Mouse (Mus musculus): Measurements from ENCODE around the gene Cuedc2. TPM values are rescaled to one million over a fixed set of nuclear protein-coding genes. Genes with fewer than 3 reads are reported as not detected.

The Cuedc2 gene
- polyA plus RNA-seq, 1 experiment from 2014 or later = 351 TPM

GRCm38 (mm10) chr19:46317546-46317885 is 21.0 kb downstream of the Cuedc2 start:
- Histone ChIP-seq H3K9me3 (no peaks in the 10 kb centered on the region), H3K4me3 (peak overlapping the region; percentile 48), H3K27ac (replicated peaks) (0 out of 2 replicates have a peak overlapping the region, but pooled peaks have one; percentile 28), H3K27me3 (peaks cover 67% of the 10 kb centered on the region), H3K4me2 (replicated peaks) (peak overlapping the region; percentile 59), H3K4me1 (peaks cover 60% of the 10 kb centered on the region), H3K9ac (replicated peaks) (peak overlapping the region; percentile 60), H3K36me3 (peaks cover 9% of the 10 kb centered on the region)
- under 1% methylated on average over 48 of the region's 48 CpGs for WGBS
- ATAC-seq (replicated peaks) = no peak

GRCm38 (mm10) chr19:46316846-46317545 is 21.5 kb downstream of the Cuedc2 start:
- Histone ChIP-seq H3K4me2 (replicated peaks) (peak overlapping the region; percentile 59), H3K9ac (replicated peaks) (peak overlapping the region; percentile 60), H3K36me3 (peaks cover 11% of the 10 kb centered on the region), H3K9me3 (no peaks in the 10 kb centered on the region), H3K27me3 (peaks cover 67% of the 10 kb centered on the region), H3K4me3 (peak overlapping the region; percentile 48), H3K4me1 (peaks cover 55% of the 10 kb centered on the region), H3K27ac (replicated peaks) (0 out of 2 replicates have a peak overlapping the region, but pooled peaks have one; percentile 28)
- no peak for ATAC-seq (replicated peaks)
- 23% methylated on average over 15 of the region's 15 CpGs for WGBS

- H3K4me3 ChIP-seq = no peak overlapping the region
- H3K9ac ChIP-seq (replicated peaks) = no peak overlapping the region
- H3K4me2 ChIP-seq (replicated peaks) = peak overlapping the region; percentile 59; the same call in 1 of the 2 replicates
- H3K27me3 ChIP-seq = peaks cover 67% of the 10 kb centered on the region
- peaks cover 13% of the 10 kb centered on the region for H3K36me3 ChIP-seq
- WGBS = 47% methylated on average over 12 of the region's 12 CpGs
- no peak for ATAC-seq (replicated peaks)
- no peaks in the 10 kb centered on the region for H3K9me3 ChIP-seq
- peaks cover 45% of the 10 kb centered on the region for H3K4me1 ChIP-seq
- H3K27ac ChIP-seq (replicated peaks) = no peak overlapping the region
These were observed 22.5 kb downstream of the Cuedc2 start for GRCm38 (mm10) chr19:46315752-46316610.

GRCm38 (mm10) chr19:46314872-46315742 is 23.4 kb downstream of the Cuedc2 start:
- 39% methylated on average over 14 of the region's 14 CpGs for WGBS
- ATAC-seq (replicated peaks) = no peak
- no peak overlapping the region for H3K4me2 ChIP-seq (replicated peaks)

GRCm38 (mm10) chr19:46314151-46314601 is 24.3 kb downstream of the Cuedc2 start:
- 11% methylated on average over 18 of the region's 18 CpGs for WGBS
- peaks cover 13% of the 10 kb centered on the region for H3K36me3 ChIP-seq
- H3K9ac ChIP-seq (replicated peaks) = no peak overlapping the region
- no peak for ATAC-seq (replicated peaks)
- H3K4me3 ChIP-seq = no peak overlapping the region
- peaks cover 52% of the 10 kb centered on the region for H3K27me3 ChIP-seq
- H3K9me3 ChIP-seq = no peaks in the 10 kb centered on the region
- no peak overlapping the region for H3K27ac ChIP-seq (replicated peaks)
- peaks cover 34% of the 10 kb centered on the region for H3K4me1 ChIP-seq
- no peak overlapping the region for H3K4me2 ChIP-seq (replicated peaks)

More at GRCm38 (mm10) chr19:46314872-46315742, 23.4 kb downstream of the Cuedc2 start:
- H3K27ac ChIP-seq (replicated peaks) = no peak overlapping the region
- no peak overlapping the region for H3K4me3 ChIP-seq
- H3K9ac ChIP-seq (replicated peaks) = no peak overlapping the region
- peaks cover 13% of the 10 kb centered on the region for H3K36me3 ChIP-seq
- H3K27me3 ChIP-seq = peaks cover 60% of the 10 kb centered on the region
- H3K4me1 ChIP-seq = peaks cover 39% of the 10 kb centered on the region
- H3K9me3 ChIP-seq = no peaks in the 10 kb centered on the region

GRCm38 (mm10) chr19:46313591-46313990 is 24.9 kb downstream of the Cuedc2 start:
- H3K36me3 ChIP-seq = peaks cover 13% of the 10 kb centered on the region
- peaks cover 49% of the 10 kb centered on the region for H3K27me3 ChIP-seq
- no peak overlapping the region for H3K27ac ChIP-seq (replicated peaks)
- H3K4me2 ChIP-seq (replicated peaks) = no peak overlapping the region
- WGBS = 75% methylated on average over 6 of the region's 6 CpGs
- peaks cover 34% of the 10 kb centered on the region for H3K4me1 ChIP-seq
- no peak overlapping the region for H3K9ac ChIP-seq (replicated peaks)
- no peak overlapping the region for H3K4me3 ChIP-seq
- H3K9me3 ChIP-seq = no peaks in the 10 kb centered on the region
- no peak for ATAC-seq (replicated peaks)

GRCm38 (mm10) chr19:46313116-46313515 is 25.4 kb downstream of the Cuedc2 start:
- Histone ChIP-seq H3K4me1 (peaks cover 31% of the 10 kb centered on the region), H3K9ac (replicated peaks) (no peak overlapping the region), H3K27me3 (peaks cover 52% of the 10 kb centered on the region), H3K9me3 (no peaks in the 10 kb centered on the region), H3K4me2 (replicated peaks) (no peak overlapping the region), H3K36me3 (peaks cover 13% of the 10 kb centered on the region), H3K27ac (replicated peaks) (no peak overlapping the region), H3K4me3 (no peak overlapping the region)
- WGBS = 87% methylated on average over 9 of the region's 9 CpGs
- no peak for ATAC-seq (replicated peaks)

GRCm38 (mm10) chr19:46312566-46312965 is 25.9 kb downstream of the Cuedc2 start:
- Histone ChIP-seq H3K4me1 (peaks cover 27% of the 10 kb centered on the region), H3K36me3 (peaks cover 13% of the 10 kb centered on the region), H3K9ac (replicated peaks) (no peak overlapping the region), H3K4me3 (no peak overlapping the region), H3K9me3 (no peaks in the 10 kb centered on the region), H3K4me2 (replicated peaks) (no peak overlapping the region), H3K27me3 (peaks cover 51% of the 10 kb centered on the region), H3K27ac (replicated peaks) (no peak overlapping the region)
- WGBS = 91% methylated on average over 21 of the region's 21 CpGs
- no peak for ATAC-seq (replicated peaks)

GRCm38 (mm10) chr19:46311341-46311740 is 27.2 kb downstream of the Cuedc2 start:
- Histone ChIP-seq H3K9me3 (no peaks in the 10 kb centered on the region), H3K4me3 (no peak overlapping the region), H3K4me1 (peaks cover 15% of the 10 kb centered on the region), H3K27ac (replicated peaks) (no peak overlapping the region), H3K27me3 (peaks cover 39% of the 10 kb centered on the region), H3K4me2 (replicated peaks) (no peak overlapping the region), H3K9ac (replicated peaks) (no peak overlapping the region), H3K36me3 (peaks cover 13% of the 10 kb centered on the region)
- no peak for ATAC-seq (replicated peaks)
- WGBS = 86% methylated on average over 9 of the region's 9 CpGs

GRCm38 (mm10) chr19:46310312-46310865 is 28.1 kb downstream of the Cuedc2 start:
- no peak overlapping the region for H3K4me2 ChIP-seq (replicated peaks)

GRCm38 (mm10) chr19:46309651-46310305 is 28.7 kb downstream of the Cuedc2 start:
- Histone ChIP-seq H3K4me3 (no peak overlapping the region), H3K4me1 (peaks cover 24% of the 10 kb centered on the region), H3K9me3 (no peaks in the 10 kb centered on the region), H3K27me3 (peaks cover 27% of the 10 kb centered on the region), H3K4me2 (replicated peaks) (no peak overlapping the region), H3K27ac (replicated peaks) (no peak overlapping the region), H3K36me3 (peaks cover 13% of the 10 kb centered on the region), H3K9ac (replicated peaks) (no peak overlapping the region)
- 81% methylated on average over 21 of the region's 21 CpGs for WGBS
- no peak for ATAC-seq (replicated peaks)

More at GRCm38 (mm10) chr19:46310312-46310865, 28.1 kb downstream of the Cuedc2 start:
- Histone ChIP-seq H3K9ac (replicated peaks) (no peak overlapping the region), H3K36me3 (peaks cover 13% of the 10 kb centered on the region), H3K9me3 (no peaks in the 10 kb centered on the region), H3K27ac (replicated peaks) (no peak overlapping the region), H3K4me3 (no peak overlapping the region), H3K4me1 (peaks cover 18% of the 10 kb centered on the region), H3K27me3 (peaks cover 30% of the 10 kb centered on the region)
- no peak for ATAC-seq (replicated peaks)
- WGBS = 88% methylated on average over 12 of the region's 12 CpGs
